Mouse (Mus musculus): ENCODE data around the gene Ptpa.

DNA sequence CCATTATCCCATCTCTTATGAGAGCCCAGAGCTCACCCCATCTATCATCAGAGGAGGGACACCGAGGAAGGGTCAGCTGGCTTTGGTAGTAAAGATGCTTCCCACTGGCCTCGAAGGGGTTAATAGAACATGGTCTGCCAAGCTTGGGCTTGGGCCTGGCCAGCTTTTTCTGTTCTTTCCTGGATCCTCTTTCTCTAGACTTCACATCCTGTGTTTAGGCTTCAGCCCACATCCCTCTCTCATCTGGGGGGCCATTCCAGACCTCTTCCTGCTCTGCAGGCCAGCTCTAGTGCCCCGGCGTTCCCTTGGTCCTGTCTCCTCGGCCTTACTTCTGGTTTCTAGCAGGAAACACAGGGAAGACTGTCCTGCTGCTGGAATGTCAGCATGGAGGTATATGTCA, 28.2 kb downstream of the Ptpa start:
- TF ChIP-seq POLR2A (IDR thresholded peaks at IDR 0.05; ENCODE audit: extremely low read depth, insufficient read depth, low read length) (no peak), CTCF (IDR thresholded peaks at IDR 0.05; ENCODE audit: low read depth, low read length) (no peak)

Data from liver, adult 2 months (tissue).